Mouse (Mus musculus): ENCODE results near the gene Rapgef2. TPM values are rescaled to one million over a fixed set of nuclear protein-coding genes. Genes with fewer than 3 reads are reported as not detected.
"Not testable (repeated sequence)": the region's sequence is repeated elsewhere in the genome, so short reads cannot be mapped to it uniquely, and the experiment has no call there.

Gene Rapgef2
- polyA plus RNA-seq, 1 experiment: 6.0 TPM

- Histone ChIP-seq H3K4me3 (replicated peaks; ENCODE audit: control insufficient read depth, low read depth, low read length) (no peak overlapping the region), H3K4me1 (ENCODE audit: control insufficient read depth, insufficient read depth, low read length) (peaks cover 2% of the 10 kb centered on the region), H3K27ac (ENCODE audit: control insufficient read depth, insufficient read depth, low read depth, low read length, poor library complexity) (no peak overlapping the region)
- TF ChIP-seq CTCF (IDR thresholded peaks at IDR 0.05; ENCODE audit: control insufficient read depth, insufficient read depth, low read length) (no peak), POLR2A (IDR thresholded peaks at IDR 0.05; ENCODE audit: borderline replicate concordance, control insufficient read depth, low read depth, low read length) (no peak)
- 78% methylated on average over 3 of the region's 3 CpGs for WGBS
Observed at GRCm38 (mm10) chr3:79074970-79075369, 211.3 kb downstream of the Rapgef2 start.

GRCm38 (mm10) chr3:79073541-79074244 is 212.6 kb downstream of the Rapgef2 start:
- Histone ChIP-seq H3K4me1 (ENCODE audit: control insufficient read depth, insufficient read depth, low read length) (peaks cover 2% of the 10 kb centered on the region), H3K27ac (ENCODE audit: control insufficient read depth, insufficient read depth, low read depth, low read length, poor library complexity) (no peak overlapping the region), H3K4me3 (replicated peaks; ENCODE audit: control insufficient read depth, low read depth, low read length) (no peak overlapping the region)
- 73% methylated on average over 13 of the region's 13 CpGs for WGBS
- no peak for TF ChIP-seq POLR2A (IDR thresholded peaks at IDR 0.05; ENCODE audit: borderline replicate concordance, control insufficient read depth, low read depth, low read length)
- TF ChIP-seq CTCF (IDR thresholded peaks at IDR 0.05; ENCODE audit: control insufficient read depth, insufficient read depth, low read length): no peak

GRCm38 (mm10) chr3:79071561-79071960 is 214.8 kb downstream of the Rapgef2 start:
- TF ChIP-seq POLR2A (IDR thresholded peaks at IDR 0.05; ENCODE audit: borderline replicate concordance, control insufficient read depth, low read depth, low read length): no peak
- TF ChIP-seq CTCF (IDR thresholded peaks at IDR 0.05; ENCODE audit: control insufficient read depth, insufficient read depth, low read length): no peak
- H3K4me3 ChIP-seq (replicated peaks; ENCODE audit: control insufficient read depth, low read depth, low read length): no peak overlapping the region
- no peak overlapping the region; the same call in 1 of the 2 replicates for H3K27ac ChIP-seq (ENCODE audit: control insufficient read depth, insufficient read depth, low read depth, low read length, poor library complexity)
- peaks cover 2% of the 10 kb centered on the region for H3K4me1 ChIP-seq (ENCODE audit: control insufficient read depth, insufficient read depth, low read length)
- WGBS: 3% methylated on average over 7 of the region's 7 CpGs

GRCm38 (mm10) chr3:79069891-79070290 is 216.4 kb downstream of the Rapgef2 start:
- no peak overlapping the region for H3K27ac ChIP-seq (ENCODE audit: control insufficient read depth, insufficient read depth, low read depth, low read length, poor library complexity)
- H3K4me1 ChIP-seq (ENCODE audit: control insufficient read depth, insufficient read depth, low read length): peaks cover 2% of the 10 kb centered on the region
- 83% methylated on average over 10 of the region's 10 CpGs for WGBS
- no peak for TF ChIP-seq CTCF (IDR thresholded peaks at IDR 0.05; ENCODE audit: control insufficient read depth, insufficient read depth, low read length)
- TF ChIP-seq POLR2A (IDR thresholded peaks at IDR 0.05; ENCODE audit: borderline replicate concordance, control insufficient read depth, low read depth, low read length): no peak
- H3K4me3 ChIP-seq (replicated peaks; ENCODE audit: control insufficient read depth, low read depth, low read length): no peak overlapping the region

- 86% methylated on average over 11 of the region's 11 CpGs for WGBS
- no peak overlapping the region for H3K4me3 ChIP-seq (replicated peaks; ENCODE audit: control insufficient read depth, low read depth, low read length)
Observed at GRCm38 (mm10) chr3:79068976-79069375, 217.3 kb downstream of the Rapgef2 start.

GRCm38 (mm10) chr3:79066455-79067055 is 219.8 kb downstream of the Rapgef2 start:
- peaks cover 2% of the 10 kb centered on the region for H3K4me1 ChIP-seq (ENCODE audit: control insufficient read depth, insufficient read depth, low read length)
- TF ChIP-seq POLR2A (IDR thresholded peaks at IDR 0.05; ENCODE audit: borderline replicate concordance, control insufficient read depth, low read depth, low read length) (no peak), CTCF (IDR thresholded peaks at IDR 0.05; ENCODE audit: control insufficient read depth, insufficient read depth, low read length) (no peak)
- H3K4me3 ChIP-seq (replicated peaks; ENCODE audit: control insufficient read depth, low read depth, low read length): no peak overlapping the region
- 93% methylated on average over 28 of the region's 28 CpGs for WGBS
- H3K27ac ChIP-seq (ENCODE audit: control insufficient read depth, insufficient read depth, low read depth, low read length, poor library complexity): no peak overlapping the region

More at GRCm38 (mm10) chr3:79068976-79069375, 217.3 kb downstream of the Rapgef2 start:
- H3K27ac ChIP-seq (ENCODE audit: control insufficient read depth, insufficient read depth, low read depth, low read length, poor library complexity): no peak overlapping the region
- TF ChIP-seq POLR2A (IDR thresholded peaks at IDR 0.05; ENCODE audit: borderline replicate concordance, control insufficient read depth, low read depth, low read length): no peak
- no peak for TF ChIP-seq CTCF (IDR thresholded peaks at IDR 0.05; ENCODE audit: control insufficient read depth, insufficient read depth, low read length)
- peaks cover 2% of the 10 kb centered on the region for H3K4me1 ChIP-seq (ENCODE audit: control insufficient read depth, insufficient read depth, low read length)

GRCm38 (mm10) chr3:79064096-79064495 is 222.2 kb downstream of the Rapgef2 start:
- no peaks in the 10 kb centered on the region; the same call in 1 of the 2 replicates for H3K4me1 ChIP-seq (ENCODE audit: control insufficient read depth, insufficient read depth, low read length)
- no peak overlapping the region for H3K4me3 ChIP-seq (replicated peaks; ENCODE audit: control insufficient read depth, low read depth, low read length)
- 89% methylated on average over 10 of the region's 10 CpGs for WGBS
- TF ChIP-seq POLR2A (IDR thresholded peaks at IDR 0.05; ENCODE audit: borderline replicate concordance, control insufficient read depth, low read depth, low read length) (no peak), CTCF (IDR thresholded peaks at IDR 0.05; ENCODE audit: control insufficient read depth, insufficient read depth, low read length) (no peak)
- H3K27ac ChIP-seq (ENCODE audit: control insufficient read depth, insufficient read depth, low read depth, low read length, poor library complexity): no peak overlapping the region

- Histone ChIP-seq H3K27ac (ENCODE audit: control insufficient read depth, insufficient read depth, low read depth, low read length, poor library complexity) (no peak overlapping the region), H3K4me3 (replicated peaks; ENCODE audit: control insufficient read depth, low read depth, low read length) (no peak overlapping the region), H3K4me1 (ENCODE audit: control insufficient read depth, insufficient read depth, low read length) (no peaks in the 10 kb centered on the region; the same call in 1 of the 2 replicates)
- TF ChIP-seq CTCF (IDR thresholded peaks at IDR 0.05; ENCODE audit: control insufficient read depth, insufficient read depth, low read length) (no peak), POLR2A (IDR thresholded peaks at IDR 0.05; ENCODE audit: borderline replicate concordance, control insufficient read depth, low read depth, low read length) (no peak)
- 61% methylated on average over 6 of the region's 6 CpGs for WGBS
Observed at GRCm38 (mm10) chr3:79061426-79061825, 224.9 kb downstream of the Rapgef2 start.

GRCm38 (mm10) chr3:79058491-79058890 is 227.8 kb downstream of the Rapgef2 start:
- H3K4me3 ChIP-seq (replicated peaks; ENCODE audit: control insufficient read depth, low read depth, low read length): not testable (repeated sequence)

More at GRCm38 (mm10) chr3:79058491-79058890, 227.8 kb downstream of the Rapgef2 start:
- 88% methylated on average over 2 of the region's 2 CpGs for WGBS
- not testable (repeated sequence) for H3K4me1 ChIP-seq (ENCODE audit: control insufficient read depth, insufficient read depth, low read length); H3K27ac ChIP-seq (ENCODE audit: control insufficient read depth, insufficient read depth, low read depth, low read length, poor library complexity)
